Mouse (Mus musculus): ENCODE measurements around the gene Dpep1. TPM values are rescaled to one million over a fixed set of nuclear protein-coding genes. Genes with fewer than 3 reads are reported as not detected.
"Not testable (repeated sequence)": the region's sequence is repeated elsewhere in the genome, so short reads cannot be mapped to it uniquely, and the experiment has no call there.

Gene Dpep1
- total RNA-seq, 2 experiments from 2014 or later: not detected

GRCm38 (mm10) chr8:123202288-123202687 lies 16.2 kb downstream of the Dpep1 start:
- peak; percentile 51; the same call in 1 of the 2 replicates for ATAC-seq (replicated peaks; ENCODE audit: low FRiP score, low TSS enrichment, poor library complexity, severe bottlenecking)

- no peak for ATAC-seq (replicated peaks; ENCODE audit: low FRiP score, low TSS enrichment, poor library complexity, severe bottlenecking)
Measured at GRCm38 (mm10) chr8:123203571-123203970, 17.5 kb downstream of the Dpep1 start.

GRCm38 (mm10) chr8:123211876-123212275 lies 25.8 kb downstream of the Dpep1 start:
- ATAC-seq (replicated peaks; ENCODE audit: low FRiP score, low TSS enrichment, poor library complexity, severe bottlenecking): no peak

- ATAC-seq (replicated peaks; ENCODE audit: low FRiP score, low TSS enrichment, poor library complexity, severe bottlenecking): peak; percentile 70
Measured at GRCm38 (mm10) chr8:123212321-123213117, 26.5 kb downstream of the Dpep1 start, which contains the start of the genes Chmp1a and Spata33. Gene Chmp1a (minus strand): TSS chr8:123212763. Gene Spata33 (plus strand): TSS chr8:123212832.

- ATAC-seq (replicated peaks; ENCODE audit: low FRiP score, low TSS enrichment, poor library complexity, severe bottlenecking): 0 out of 2 replicates have a peak, but pooled peaks have one; percentile 8
Measured at GRCm38 (mm10) chr8:123213118-123213772, 27.2 kb downstream of the Dpep1 start.

- no peak for ATAC-seq (replicated peaks; ENCODE audit: low FRiP score, low TSS enrichment, poor library complexity, severe bottlenecking)
Measured at GRCm38 (mm10) chr8:123215430-123215829, 29.4 kb downstream of the Dpep1 start.

- ATAC-seq (replicated peaks; ENCODE audit: low FRiP score, low TSS enrichment, poor library complexity, severe bottlenecking): no peak
Measured at GRCm38 (mm10) chr8:123220917-123221316, 34.9 kb downstream of the Dpep1 start.

- ATAC-seq (replicated peaks; ENCODE audit: low FRiP score, low TSS enrichment, poor library complexity, severe bottlenecking): peak; percentile 91
Measured at GRCm38 (mm10) chr8:123224278-123225266, 38.5 kb downstream of the Dpep1 start, which contains the start of gene Cdk10. Gene Cdk10 (plus strand): TSS chr8:123224842.

GRCm38 (mm10) chr8:123228416-123228815 lies 42.4 kb downstream of the Dpep1 start:
- ATAC-seq (replicated peaks; ENCODE audit: low FRiP score, low TSS enrichment, poor library complexity, severe bottlenecking): no peak

GRCm38 (mm10) chr8:123230326-123230725 lies 44.3 kb downstream of the Dpep1 start:
- not testable (repeated sequence) for ATAC-seq (replicated peaks; ENCODE audit: low FRiP score, low TSS enrichment, poor library complexity, severe bottlenecking)

GRCm38 (mm10) chr8:123231742-123232141 lies 45.7 kb downstream of the Dpep1 start:
- ATAC-seq (replicated peaks; ENCODE audit: low FRiP score, low TSS enrichment, poor library complexity, severe bottlenecking): no peak

GRCm38 (mm10) chr8:123232553-123232952 lies 46.5 kb downstream of the Dpep1 start:
- ATAC-seq (replicated peaks; ENCODE audit: low FRiP score, low TSS enrichment, poor library complexity, severe bottlenecking): no peak

GRCm38 (mm10) chr8:123233300-123233699 lies 47.3 kb downstream of the Dpep1 start:
- ATAC-seq (replicated peaks; ENCODE audit: low FRiP score, low TSS enrichment, poor library complexity, severe bottlenecking): no peak

- no peak for ATAC-seq (replicated peaks; ENCODE audit: low FRiP score, low TSS enrichment, poor library complexity, severe bottlenecking)
Measured at GRCm38 (mm10) chr8:123233760-123234159, 47.7 kb downstream of the Dpep1 start.

- ATAC-seq (replicated peaks; ENCODE audit: low FRiP score, low TSS enrichment, poor library complexity, severe bottlenecking): peak; percentile 5; the same call in 1 of the 2 replicates
Measured at GRCm38 (mm10) chr8:123234918-123235519, 49.0 kb downstream of the Dpep1 start.

GRCm38 (mm10) chr8:123235520-123236497 lies 49.8 kb downstream of the Dpep1 start, which contains the start of gene Spata2l:
Gene Spata2l (minus strand): TSS chr8:123236233.
- peak; percentile 87 for ATAC-seq (replicated peaks; ENCODE audit: low FRiP score, low TSS enrichment, poor library complexity, severe bottlenecking)

GRCm38 (mm10) chr8:123239398-123239797 lies 53.4 kb downstream of the Dpep1 start:
- no peak for ATAC-seq (replicated peaks; ENCODE audit: low FRiP score, low TSS enrichment, poor library complexity, severe bottlenecking)

All from megakaryocyte-erythroid progenitor cell, adult 5-6 weeks (primary cell).